Mouse (Mus musculus): Measurements from ENCODE around the gene Fam219b. TPM values are rescaled to one million over a fixed set of nuclear protein-coding genes. Genes with fewer than 3 reads are reported as not detected.

The Fam219b gene
- 23.1 and 24.0 TPM in 2 replicates for polyA plus RNA-seq (2016; fragmentation: Nextera tagmentation; extraction: Ambion mirVana)

DNA sequence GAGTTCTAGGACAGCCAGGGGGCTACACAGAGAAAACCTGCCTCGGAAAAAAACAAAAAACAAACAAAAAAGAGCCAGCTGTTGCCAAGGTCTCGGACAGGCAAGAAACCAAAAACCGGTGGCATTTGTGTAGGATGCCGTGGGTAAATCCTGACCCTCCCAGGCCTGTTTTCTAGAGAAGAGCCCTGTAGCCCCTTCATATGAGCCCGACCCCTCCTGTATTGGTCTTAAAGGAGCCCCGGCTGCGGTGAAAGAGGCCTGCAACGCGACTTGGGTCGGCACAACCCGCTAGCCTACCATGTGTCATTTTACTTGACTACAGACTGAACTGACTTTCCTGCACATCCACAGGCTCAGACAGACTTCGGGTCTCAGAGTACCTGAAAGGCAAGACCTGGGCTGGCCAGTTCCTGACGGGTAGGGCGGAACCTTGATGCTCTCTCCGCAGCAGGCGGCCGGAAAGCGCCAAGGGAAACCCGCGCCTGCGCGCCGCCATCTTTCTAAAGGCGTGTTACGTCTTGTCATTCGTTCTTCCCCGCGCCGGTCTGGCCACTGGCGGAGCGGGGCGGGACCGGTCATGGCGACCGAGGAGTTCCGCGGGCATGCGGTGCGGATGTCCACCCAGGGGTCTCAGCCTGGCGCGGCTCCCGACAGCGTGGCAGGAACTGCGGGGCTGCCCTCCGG lies at the start of gene Fam219b:
Gene Fam219b (plus strand): TSS at position 485 of the 684 bp plus-strand sequence.
- H3K27ac ChIP-seq = peak within 1 kb of the TSS; percentile 88
- H3K9ac ChIP-seq = peak within 1 kb of the TSS; percentile 85
- no peaks in the 10 kb centered on the region for H3K27me3 ChIP-seq
- WGBS = 1% methylated on average over 45 of the region's 45 CpGs
- H3K36me3 ChIP-seq = peaks cover 38% of the 10 kb centered on the region
- H3K4me3 ChIP-seq = peak within 1 kb of the TSS; percentile 88
- H3K4me2 ChIP-seq (replicated peaks) = peak within 1 kb of the TSS; percentile 71
- H3K9me3 ChIP-seq = no peaks in the 10 kb centered on the region
- peak; percentile 85 for ATAC-seq (ENCODE audit: insufficient number of reproducible peaks, insufficient read depth, low FRiP score, low TSS enrichment)
- peaks cover 16% of the 10 kb centered on the region for H3K4me1 ChIP-seq

DNA sequence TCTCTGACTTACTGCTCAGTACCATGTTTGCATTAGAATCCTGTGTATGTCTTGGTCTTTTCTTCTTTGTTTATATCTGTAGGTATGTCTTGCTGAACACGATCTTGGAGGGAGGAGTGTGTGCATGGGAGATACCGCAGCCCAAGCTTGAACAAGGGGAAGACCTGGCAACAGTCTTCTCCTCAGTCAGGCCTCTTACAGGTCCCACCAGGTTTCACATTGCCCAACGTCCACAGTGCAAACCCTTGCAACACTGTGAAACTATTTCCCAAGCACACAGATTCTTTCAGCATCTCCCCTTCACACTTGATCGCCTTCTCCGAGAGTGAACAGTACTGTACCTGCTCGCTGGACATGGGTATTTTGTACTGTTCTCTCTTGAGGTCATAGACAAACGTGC lies 49.5 kb upstream of the Fam219b start:
- no peak for ATAC-seq (ENCODE audit: insufficient number of reproducible peaks, insufficient read depth, low FRiP score, low TSS enrichment)
- Histone ChIP-seq H3K27me3 (peaks cover 10% of the 10 kb centered on the region; the same call in 1 of the 2 replicates), H3K4me1 (no peaks in the 10 kb centered on the region), H3K36me3 (no peaks in the 10 kb centered on the region), H3K27ac (no peak overlapping the region), H3K4me2 (replicated peaks) (no peak overlapping the region), H3K9ac (no peak overlapping the region), H3K9me3 (no peaks in the 10 kb centered on the region), H3K4me3 (no peak overlapping the region)
- WGBS = 83% methylated on average over 7 of the region's 7 CpGs

DNA sequence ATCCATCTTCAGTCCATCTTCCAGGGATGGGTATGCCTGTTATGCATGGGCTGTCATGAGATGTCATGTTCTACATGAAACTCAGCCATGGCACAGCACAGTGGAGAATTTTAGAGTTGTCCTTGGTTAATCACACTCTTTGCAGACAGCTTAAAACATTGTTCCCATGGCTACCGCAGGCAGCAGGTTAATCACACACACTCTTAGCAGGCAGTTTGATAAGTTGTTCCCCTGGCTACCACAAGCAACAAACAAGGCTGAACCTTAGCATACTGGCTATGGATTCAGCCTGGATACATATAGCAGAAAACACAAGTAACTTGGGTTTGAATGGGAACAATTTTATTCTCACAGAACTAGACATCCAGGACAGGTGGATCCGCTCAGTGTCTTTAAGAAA lies 43.8 kb upstream of the Fam219b start:
- no peaks in the 10 kb centered on the region for H3K9me3 ChIP-seq
- no peaks in the 10 kb centered on the region for H3K4me1 ChIP-seq
- no peaks in the 10 kb centered on the region for H3K36me3 ChIP-seq
- H3K27me3 ChIP-seq = no peaks in the 10 kb centered on the region
- H3K27ac ChIP-seq = no peak overlapping the region
- no peak overlapping the region for H3K9ac ChIP-seq
- ATAC-seq (ENCODE audit: insufficient number of reproducible peaks, insufficient read depth, low FRiP score, low TSS enrichment) = no peak
- H3K4me2 ChIP-seq (replicated peaks) = no peak overlapping the region
- no peak overlapping the region for H3K4me3 ChIP-seq
- 91% methylated on average over 2 of the region's 2 CpGs for WGBS

DNA sequence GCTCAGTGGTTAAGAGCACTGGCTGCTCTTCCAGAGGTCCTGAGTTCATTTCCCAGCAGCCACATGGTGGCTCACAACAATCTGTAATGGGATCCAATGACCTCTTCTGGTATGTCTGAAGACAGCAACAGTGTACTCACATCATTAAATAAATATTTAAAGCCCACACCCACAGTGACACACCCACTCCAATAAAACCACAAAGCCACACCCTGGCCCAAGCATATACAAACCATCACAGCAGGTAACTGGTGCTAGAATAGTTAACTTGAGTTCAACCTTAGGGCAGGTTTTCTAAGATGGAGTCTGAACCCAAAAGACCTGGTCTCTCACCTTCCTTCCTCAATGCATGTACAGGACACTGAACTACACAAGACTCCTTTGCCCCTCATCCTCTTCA lies 42.4 kb upstream of the Fam219b start:
- H3K4me3 ChIP-seq = no peak overlapping the region

DNA sequence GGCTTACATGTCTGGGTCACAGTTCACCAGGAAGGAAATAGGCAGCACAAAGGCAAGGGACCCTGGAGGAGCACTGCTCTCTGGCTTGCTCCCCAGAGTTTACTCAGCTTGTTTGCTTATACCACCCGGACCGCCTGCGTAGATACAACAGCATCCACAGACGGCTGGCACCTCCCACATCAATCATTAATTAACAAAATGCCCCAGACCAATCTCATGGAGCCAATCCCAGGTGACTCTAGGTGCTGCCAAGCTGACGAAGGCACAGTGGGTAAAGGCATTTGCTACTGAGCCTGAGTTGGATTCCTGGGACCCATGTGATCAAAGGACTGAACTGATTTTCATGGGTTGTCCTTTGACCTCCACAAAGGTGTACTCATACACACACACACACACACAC lies 40.1 kb upstream of the Fam219b start:
- Histone ChIP-seq H3K36me3 (no peaks in the 10 kb centered on the region), H3K27me3 (peaks cover 31% of the 10 kb centered on the region)

More for the DNA sequence above, 42.4 kb upstream of the Fam219b start:
- H3K9me3 ChIP-seq = no peaks in the 10 kb centered on the region
- peaks cover 9% of the 10 kb centered on the region for H3K27me3 ChIP-seq
- H3K9ac ChIP-seq = no peak overlapping the region
- H3K4me1 ChIP-seq = no peaks in the 10 kb centered on the region
- no peaks in the 10 kb centered on the region for H3K36me3 ChIP-seq
- no peak for ATAC-seq (ENCODE audit: insufficient number of reproducible peaks, insufficient read depth, low FRiP score, low TSS enrichment)
- no peak overlapping the region for H3K4me2 ChIP-seq (replicated peaks)
- no peak overlapping the region for H3K27ac ChIP-seq

DNA sequence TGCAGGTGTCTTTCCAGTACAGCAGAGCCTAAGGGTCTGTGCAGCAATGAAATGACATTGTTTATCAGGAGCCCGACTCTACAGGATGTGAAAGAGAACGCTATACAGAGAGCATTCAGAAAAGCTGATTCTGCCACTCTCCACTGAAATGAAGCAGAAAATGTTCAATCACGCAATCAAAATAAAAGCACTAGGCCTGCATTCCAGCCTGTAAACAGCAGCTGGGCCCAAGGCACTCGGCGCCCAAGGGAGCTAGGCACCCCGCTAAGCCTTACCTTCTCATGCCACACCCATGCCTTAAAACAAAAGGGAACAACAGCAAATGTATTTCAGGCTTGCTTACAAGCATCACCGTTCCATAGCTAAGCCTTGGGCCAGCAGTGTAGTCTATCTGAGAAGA lies 38.8 kb upstream of the Fam219b start:
- no peaks in the 10 kb centered on the region for H3K9me3 ChIP-seq
- WGBS = 53% methylated on average over 7 of the region's 7 CpGs
- H3K27me3 ChIP-seq = peaks cover 44% of the 10 kb centered on the region
- H3K4me2 ChIP-seq (replicated peaks) = no peak overlapping the region
- H3K4me1 ChIP-seq = peaks cover 18% of the 10 kb centered on the region
- no peak overlapping the region for H3K27ac ChIP-seq
- no peak overlapping the region for H3K9ac ChIP-seq
- no peak overlapping the region for H3K4me3 ChIP-seq
- no peaks in the 10 kb centered on the region for H3K36me3 ChIP-seq
- no peak for ATAC-seq (ENCODE audit: insufficient number of reproducible peaks, insufficient read depth, low FRiP score, low TSS enrichment)

More for the DNA sequence above, 40.1 kb upstream of the Fam219b start:
- Histone ChIP-seq H3K27ac (no peak overlapping the region), H3K4me1 (peaks cover 6% of the 10 kb centered on the region), H3K9me3 (no peaks in the 10 kb centered on the region), H3K4me2 (replicated peaks) (no peak overlapping the region), H3K9ac (no peak overlapping the region), H3K4me3 (no peak overlapping the region)
- WGBS = 71% methylated on average over 5 of the region's 5 CpGs
- no peak for ATAC-seq (ENCODE audit: insufficient number of reproducible peaks, insufficient read depth, low FRiP score, low TSS enrichment)

DNA sequence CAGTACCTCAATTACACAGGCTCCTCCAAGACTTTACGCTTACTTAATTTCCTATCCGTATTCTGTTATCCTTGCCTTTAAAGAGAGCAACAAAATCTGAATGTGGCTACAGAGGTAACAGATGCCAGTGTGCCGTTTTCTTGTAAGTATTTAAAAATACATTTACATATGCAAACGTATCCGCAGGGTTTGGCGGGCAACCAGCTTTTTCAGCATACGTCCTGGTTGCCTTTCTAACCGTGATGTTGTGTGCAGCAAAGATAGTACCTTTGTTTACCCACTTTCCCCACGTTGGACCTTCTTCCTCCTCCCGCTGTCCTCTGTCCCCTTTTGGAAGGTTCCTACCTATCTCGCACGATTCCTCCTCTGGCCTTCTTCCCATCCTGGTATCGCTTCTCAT lies 35.9 kb upstream of the Fam219b start:
- Histone ChIP-seq H3K4me3 (0 out of 2 replicates have a peak overlapping the region, but pooled peaks have one; percentile 13), H3K27me3 (peaks cover 74% of the 10 kb centered on the region), H3K9me3 (no peaks in the 10 kb centered on the region), H3K36me3 (no peaks in the 10 kb centered on the region), H3K4me2 (replicated peaks) (peak overlapping the region; percentile 27), H3K9ac (no peak overlapping the region), H3K27ac (no peak overlapping the region), H3K4me1 (peaks cover 28% of the 10 kb centered on the region)
- WGBS = 8% methylated on average over 13 of the region's 13 CpGs
- ATAC-seq (ENCODE audit: insufficient number of reproducible peaks, insufficient read depth, low FRiP score, low TSS enrichment) = no peak

DNA sequence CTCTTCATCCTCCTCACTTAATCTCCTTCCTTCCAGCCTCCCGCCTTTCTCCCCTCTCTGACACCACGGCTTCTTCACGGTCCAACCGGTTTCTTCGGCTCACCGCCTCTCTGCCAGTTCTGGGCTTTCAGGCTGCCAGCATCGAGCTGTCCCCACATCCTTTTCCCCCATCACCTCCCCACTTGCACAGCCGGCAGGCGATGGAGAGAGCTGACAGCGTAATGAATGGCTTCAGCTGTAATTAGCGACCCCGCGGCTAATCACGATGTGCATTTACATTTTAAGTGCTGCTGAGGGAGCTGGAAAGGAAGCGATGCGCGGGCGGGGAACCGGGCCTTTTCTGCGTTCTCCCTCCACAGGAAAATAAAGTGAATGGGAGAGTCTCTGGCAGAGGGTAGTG lies 35.5 kb upstream of the Fam219b start:
- H3K9ac ChIP-seq = no peak overlapping the region
- H3K4me1 ChIP-seq = peaks cover 28% of the 10 kb centered on the region
- H3K27me3 ChIP-seq = peaks cover 78% of the 10 kb centered on the region
- H3K4me3 ChIP-seq = peak overlapping the region; percentile 13; the same call in 1 of the 2 replicates
- H3K27ac ChIP-seq = no peak overlapping the region
- no peaks in the 10 kb centered on the region for H3K36me3 ChIP-seq
- ATAC-seq (ENCODE audit: insufficient number of reproducible peaks, insufficient read depth, low FRiP score, low TSS enrichment) = no peak
- under 1% methylated on average over 20 of the region's 20 CpGs for WGBS
- H3K4me2 ChIP-seq (replicated peaks) = peak overlapping the region; percentile 27
- no peaks in the 10 kb centered on the region for H3K9me3 ChIP-seq

DNA sequence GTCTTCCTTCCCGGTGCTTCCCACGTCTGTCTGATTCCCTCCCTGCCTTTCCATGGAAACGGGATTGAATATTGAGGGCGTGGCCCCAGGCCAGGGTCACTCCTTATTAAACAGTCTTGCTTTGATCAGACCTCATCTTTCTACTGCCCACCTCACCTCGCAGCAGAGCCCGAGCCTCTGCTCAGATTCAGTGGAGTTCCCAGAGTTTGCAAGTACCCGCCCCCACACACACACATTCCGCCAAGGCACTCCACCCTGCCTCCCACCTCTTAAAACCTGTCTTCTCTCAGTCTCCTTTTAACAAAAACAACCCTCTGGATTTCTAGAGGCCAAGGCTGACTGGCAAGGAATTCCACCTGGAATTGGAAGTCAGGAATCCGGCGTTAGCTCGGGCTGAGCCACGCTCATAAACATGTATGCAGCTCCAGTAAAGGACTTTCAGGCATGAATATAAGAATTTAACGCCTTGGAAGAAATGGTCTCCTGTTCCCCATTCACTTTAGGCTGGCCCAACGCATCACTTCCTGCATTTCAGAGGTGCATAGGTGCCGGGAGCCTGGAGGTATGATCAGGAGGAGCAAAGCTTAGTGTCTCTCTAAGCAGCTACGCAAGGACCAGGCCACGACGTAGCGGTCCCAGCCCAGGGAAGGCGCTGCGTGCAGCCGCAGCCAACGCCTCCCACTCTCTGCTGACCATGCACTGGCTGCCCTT lies 34.3 kb upstream of the Fam219b start:
- WGBS = 2% methylated on average over 23 of the region's 23 CpGs
- Histone ChIP-seq H3K9me3 (no peaks in the 10 kb centered on the region), H3K4me1 (peaks cover 28% of the 10 kb centered on the region), H3K27ac (no peak overlapping the region), H3K4me2 (replicated peaks) (peak overlapping the region; percentile 82), H3K4me3 (peak overlapping the region; percentile 42), H3K36me3 (no peaks in the 10 kb centered on the region), H3K9ac (no peak overlapping the region), H3K27me3 (peaks cover 78% of the 10 kb centered on the region)
- ATAC-seq (ENCODE audit: insufficient number of reproducible peaks, insufficient read depth, low FRiP score, low TSS enrichment) = no peak

DNA sequence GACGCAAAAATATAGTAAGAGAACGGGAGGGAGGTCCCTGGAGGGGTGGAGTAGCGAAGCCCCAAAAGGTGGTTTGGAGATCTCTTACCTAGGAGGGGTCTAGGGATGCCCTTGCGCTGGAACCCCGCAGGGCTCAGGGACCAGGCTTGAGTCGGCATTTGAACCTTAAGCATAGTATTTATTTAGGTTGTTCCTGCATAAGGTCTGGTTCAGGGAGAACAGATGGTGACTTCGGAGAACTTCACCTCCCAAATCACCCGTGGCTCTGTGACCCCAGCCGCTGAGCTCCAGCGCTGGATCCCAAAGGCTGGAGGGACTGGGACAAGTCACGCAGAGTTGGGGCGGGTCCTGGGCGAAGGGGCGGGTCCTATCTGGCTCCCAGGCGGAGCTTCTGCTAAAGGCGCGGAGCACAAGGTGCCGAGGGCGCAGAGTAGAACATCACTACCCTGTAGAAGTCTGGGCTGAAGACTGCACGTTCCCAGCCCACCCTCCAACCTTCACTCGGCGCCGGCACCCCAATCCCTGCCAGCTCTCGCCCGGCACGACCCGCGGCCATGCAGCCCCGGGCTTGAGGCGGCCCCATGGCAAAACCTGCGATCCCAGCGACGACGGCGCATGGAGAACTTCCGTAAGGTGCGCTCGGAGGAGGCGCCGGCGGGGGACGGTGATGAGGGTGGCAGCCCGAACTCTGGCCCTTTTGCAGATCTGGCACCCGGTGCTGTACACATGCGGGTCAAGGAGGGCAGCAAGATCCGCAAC lies 33.5 kb upstream of the Fam219b start, which contains the start of gene Rpp25:
Gene Rpp25 (plus strand): TSS at position 405 of the 759 bp plus-strand sequence.
- H3K36me3 ChIP-seq = no peaks in the 10 kb centered on the region
- no peak within 1 kb of the TSS for H3K27ac ChIP-seq
- peaks cover 75% of the 10 kb centered on the region for H3K27me3 ChIP-seq
- H3K4me3 ChIP-seq = peak within 1 kb of the TSS; percentile 42
- peaks cover 28% of the 10 kb centered on the region for H3K4me1 ChIP-seq
- ATAC-seq (ENCODE audit: insufficient number of reproducible peaks, insufficient read depth, low FRiP score, low TSS enrichment) = peak; percentile 82
- peak within 1 kb of the TSS; percentile 37 for H3K9ac ChIP-seq
- under 1% methylated on average over 46 of the region's 46 CpGs for WGBS
- peak within 1 kb of the TSS; percentile 82 for H3K4me2 ChIP-seq (replicated peaks)
- no peaks in the 10 kb centered on the region for H3K9me3 ChIP-seq

DNA sequence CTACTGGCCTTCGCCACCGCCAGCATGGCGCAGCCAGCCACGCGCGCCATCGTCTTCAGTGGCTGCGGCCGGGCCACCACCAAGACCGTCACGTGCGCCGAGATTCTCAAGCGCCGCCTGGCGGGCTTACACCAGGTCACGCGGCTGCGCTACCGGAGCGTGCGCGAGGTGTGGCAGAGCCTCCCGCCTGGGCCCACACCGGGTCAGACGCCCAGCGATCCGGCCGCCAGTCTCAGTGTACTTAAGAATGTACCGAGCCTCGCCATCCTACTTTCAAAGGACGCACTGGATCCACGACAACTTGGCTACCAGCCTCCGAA lies 33.0 kb upstream of the Fam219b start:
- Histone ChIP-seq H3K4me1 (peaks cover 28% of the 10 kb centered on the region), H3K36me3 (no peaks in the 10 kb centered on the region), H3K27ac (no peak overlapping the region), H3K4me3 (peak overlapping the region; percentile 42), H3K4me2 (replicated peaks) (peak overlapping the region; percentile 82), H3K9ac (peak overlapping the region; percentile 37), H3K27me3 (peaks cover 75% of the 10 kb centered on the region), H3K9me3 (no peaks in the 10 kb centered on the region)
- 1% methylated on average over 34 of the region's 34 CpGs for WGBS
- ATAC-seq (ENCODE audit: insufficient number of reproducible peaks, insufficient read depth, low FRiP score, low TSS enrichment) = peak; percentile 59; the same call in 1 of the 2 replicates
